Mouse (Mus musculus) gastrocnemius, postnatal 10 days (tissue): ENCODE data around the gene Tspan15. TPM values are rescaled to one million over a fixed set of nuclear protein-coding genes. Genes with fewer than 3 reads are reported as not detected.

Source experiments
- DNase-seq: peaks from one replicate; pipeline ENCODE4 v3.0.0; 2021; ENCODE audit warnings: mixed read lengths
- total RNA-seq, 2 experiments: library from RNA; stranded (reverse); gene quantifications; 2 replicates each; pipeline ENCODE4 v1.2.3; 2021

Gene Tspan15
- total RNA-seq, 2 experiments from 2014 or later: 16.4 to 19.3 TPM

DNA sequence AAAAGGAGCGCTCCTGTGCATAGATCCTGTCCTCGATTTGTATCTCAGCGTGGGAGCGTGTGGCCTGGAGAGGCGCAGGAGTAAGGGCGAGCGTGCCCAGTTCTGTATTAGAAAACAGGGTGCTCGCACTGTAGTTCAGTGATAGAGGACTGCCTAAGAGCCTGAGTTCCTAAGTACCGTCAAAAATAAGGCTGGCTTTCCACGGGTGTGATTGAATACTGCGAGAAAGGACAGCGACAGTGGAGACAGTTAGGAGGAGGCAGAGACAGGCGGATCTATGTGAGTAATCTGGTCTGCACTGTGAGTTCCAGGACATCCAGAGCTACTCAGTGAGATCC lies 313 bp upstream of the Tspan15 start:
- DNase-seq: no peak

- no peak for DNase-seq
Observed at GRCm38 (mm10) chr10:62228126-62228525, 2.9 kb downstream of the Tspan15 start.

- no peak for DNase-seq
Observed at GRCm38 (mm10) chr10:62225839-62226238, 5.2 kb downstream of the Tspan15 start.

GRCm38 (mm10) chr10:62224231-62224630 lies 6.8 kb downstream of the Tspan15 start:
- DNase-seq: no peak

- no peak for DNase-seq
Observed at GRCm38 (mm10) chr10:62222777-62223176, 8.3 kb downstream of the Tspan15 start.

- DNase-seq: no peak
Observed at GRCm38 (mm10) chr10:62221647-62222046, 9.4 kb downstream of the Tspan15 start.

- no peak for DNase-seq
Observed at GRCm38 (mm10) chr10:62220732-62221514, 10.1 kb downstream of the Tspan15 start.

- DNase-seq: no peak
Observed at GRCm38 (mm10) chr10:62218789-62219172, 12.3 kb downstream of the Tspan15 start.

DNA sequence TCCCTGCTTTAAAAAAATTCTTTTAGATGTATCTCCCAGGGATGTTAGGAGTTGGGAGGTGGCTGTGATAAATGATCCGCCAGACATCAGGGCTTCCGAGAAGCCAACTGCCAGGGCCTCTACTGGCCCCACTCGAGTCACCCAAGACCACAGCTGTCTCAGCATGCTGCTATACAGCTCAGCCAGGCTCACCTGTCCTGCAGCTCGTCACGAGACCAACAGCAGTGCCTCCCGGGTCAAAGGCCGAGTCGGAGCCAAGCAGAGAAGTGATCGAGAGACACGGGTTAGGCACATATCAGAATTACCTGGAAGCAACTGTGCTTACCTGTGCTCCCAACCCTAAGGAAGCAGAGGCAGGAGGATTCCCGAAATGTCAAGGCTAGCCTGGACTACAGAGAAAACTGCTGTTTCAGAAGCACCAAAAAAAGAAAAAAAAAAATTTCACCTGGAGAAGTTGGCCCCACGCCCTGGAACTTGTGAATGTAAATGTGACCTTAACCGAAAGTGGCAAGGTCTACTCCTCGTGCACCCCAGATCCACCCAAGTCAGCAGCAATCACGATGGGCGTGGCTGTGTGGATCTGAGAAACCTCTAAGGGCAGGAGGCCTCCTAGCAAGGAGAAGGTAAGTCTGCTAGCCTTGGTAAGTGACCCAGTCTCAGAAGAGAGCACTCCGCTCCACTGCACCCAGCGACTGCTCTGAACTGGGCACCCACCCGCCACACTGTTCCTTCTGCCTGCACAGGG lies 12.8 kb downstream of the Tspan15 start:
- no peak for DNase-seq

- no peak for DNase-seq
Observed at GRCm38 (mm10) chr10:62217196-62217595, 13.9 kb downstream of the Tspan15 start.

- DNase-seq: no peak
Observed at GRCm38 (mm10) chr10:62216595-62216994, 14.5 kb downstream of the Tspan15 start.

DNA sequence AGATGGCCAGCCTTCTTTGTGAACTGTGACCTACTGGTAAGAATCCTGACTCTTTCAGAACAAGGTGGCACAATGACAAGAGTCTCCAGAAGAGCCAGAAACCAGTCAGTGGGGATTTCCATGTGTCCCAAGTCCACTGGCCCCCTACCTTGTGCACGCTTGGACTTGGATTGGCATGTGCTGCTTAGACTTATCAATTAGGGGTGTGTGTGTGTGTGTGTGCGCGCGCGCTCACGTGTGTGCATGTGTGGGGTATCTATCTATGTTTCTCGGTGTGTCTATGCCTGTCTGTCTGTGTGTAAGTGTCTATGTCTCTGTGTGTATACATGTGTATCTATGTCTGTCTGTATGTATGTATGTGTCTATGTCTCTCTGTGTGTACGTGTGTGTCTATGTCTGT lies 15.4 kb downstream of the Tspan15 start:
- no peak for DNase-seq

GRCm38 (mm10) chr10:62215169-62215616 lies 15.9 kb downstream of the Tspan15 start:
- DNase-seq: no peak

DNA sequence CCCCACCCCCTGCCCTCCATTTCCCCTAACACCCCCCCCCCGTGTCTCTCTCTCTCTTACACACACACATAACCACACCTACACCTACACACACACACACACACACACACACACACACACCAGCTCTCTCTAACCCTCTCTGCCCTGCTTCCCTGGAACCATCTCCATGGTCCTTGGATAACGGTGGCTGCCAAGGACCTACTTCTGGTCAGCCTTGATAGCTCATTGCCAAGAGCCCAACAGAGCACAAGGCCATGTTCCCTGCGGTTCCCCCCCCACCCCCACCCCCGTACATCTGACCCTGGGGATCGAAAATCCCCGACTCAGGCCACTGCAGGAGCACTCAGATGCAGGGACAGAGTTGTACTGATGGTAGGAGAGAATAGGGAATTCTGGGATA lies 19.7 kb downstream of the Tspan15 start:
- no peak for DNase-seq

DNA sequence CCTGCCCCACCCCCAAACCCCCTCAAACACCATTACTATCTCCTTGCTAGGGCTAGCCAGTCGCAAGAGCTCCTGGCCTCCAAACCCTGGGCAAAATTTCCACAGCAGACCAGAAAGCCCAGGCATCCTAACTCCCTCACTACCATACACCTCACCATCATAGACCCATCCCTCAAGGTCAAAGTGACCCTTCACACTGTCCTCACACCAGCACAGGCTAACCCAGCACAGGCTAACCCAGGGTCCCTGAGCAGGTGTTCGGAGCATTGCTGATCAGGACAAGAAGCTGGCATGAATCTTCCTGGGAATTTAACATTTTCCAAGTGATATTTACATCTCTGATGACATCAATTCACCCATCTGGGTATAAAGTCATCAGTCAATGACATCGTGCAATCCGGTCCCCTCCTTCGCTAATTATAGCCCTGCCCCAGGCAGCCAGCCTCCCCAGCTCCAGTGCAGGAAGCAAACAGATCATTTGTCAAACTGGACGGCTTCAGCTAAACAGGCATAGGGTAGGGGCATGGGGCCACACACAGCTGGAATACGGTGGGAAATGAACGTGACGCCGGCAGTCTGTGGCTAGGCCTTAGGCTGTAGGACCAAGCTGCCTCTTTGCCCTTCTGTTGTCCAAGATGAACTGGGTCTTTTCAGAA lies 22.7 kb downstream of the Tspan15 start:
- DNase-seq: no peak

GRCm38 (mm10) chr10:62202574-62202973 lies 28.5 kb downstream of the Tspan15 start:
- DNase-seq: no peak

GRCm38 (mm10) chr10:62198891-62199290 lies 32.2 kb downstream of the Tspan15 start:
- DNase-seq: no peak

DNA sequence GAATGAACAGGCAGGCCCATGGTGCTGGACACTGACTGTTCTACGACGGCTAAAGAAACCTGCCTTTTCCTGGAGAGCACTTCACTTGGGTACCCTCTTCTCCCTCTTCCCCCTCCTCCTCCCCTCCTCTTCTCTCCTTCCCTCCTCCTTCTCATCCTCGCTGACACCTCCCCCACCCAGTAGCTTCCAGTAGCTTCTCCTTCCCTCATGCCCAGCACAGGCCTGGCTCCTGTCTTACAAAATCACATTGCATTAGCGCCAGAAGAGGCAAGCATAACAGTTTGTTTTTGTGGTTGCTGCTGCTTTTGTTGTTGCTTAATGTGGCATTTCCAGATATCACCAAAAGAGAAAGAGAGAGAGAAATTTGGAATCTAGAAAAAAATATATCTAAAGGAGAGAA lies 33.6 kb downstream of the Tspan15 start:
- no peak for DNase-seq

DNA sequence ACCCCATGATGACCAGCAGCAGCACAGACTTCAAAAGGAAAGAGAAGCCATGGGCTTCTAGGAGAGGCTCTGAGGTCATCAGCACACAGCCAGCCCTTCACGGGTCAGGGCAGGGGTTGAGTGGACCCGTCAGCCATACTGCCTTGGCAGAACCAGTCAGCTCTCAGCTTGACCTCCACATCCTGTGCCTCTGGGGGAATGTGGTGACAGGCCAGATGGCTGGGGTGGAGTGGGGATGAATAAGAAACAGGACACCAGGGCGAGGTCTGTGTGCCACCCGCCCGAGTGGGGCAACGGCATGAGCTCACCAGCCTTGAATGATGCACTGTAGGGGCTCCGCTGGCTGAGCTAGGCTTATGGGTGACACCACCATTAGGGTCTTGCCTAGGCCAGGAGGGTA lies 35.7 kb downstream of the Tspan15 start:
- DNase-seq: no peak

GRCm38 (mm10) chr10:62194946-62195345 lies 36.1 kb downstream of the Tspan15 start:
- DNase-seq: no peak

DNA sequence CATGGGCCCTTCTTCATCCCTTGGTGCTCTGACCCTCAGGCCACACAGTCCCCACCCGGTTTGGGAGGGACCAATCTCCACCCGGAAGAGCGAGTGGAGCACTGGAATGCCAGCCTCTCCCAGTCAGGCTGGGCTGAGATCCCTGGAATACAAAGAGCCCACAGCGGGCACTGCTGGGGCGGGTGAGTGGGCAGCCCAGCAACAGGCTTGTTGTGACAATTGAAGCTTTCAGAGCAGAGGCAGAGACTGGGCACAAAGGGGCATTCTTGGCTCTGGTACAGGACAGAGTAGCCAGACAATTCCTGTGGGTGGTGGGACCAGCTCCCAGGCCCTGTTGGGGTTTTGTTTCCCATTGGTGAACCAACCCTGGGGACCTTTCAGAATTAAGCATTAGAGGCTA lies 36.6 kb downstream of the Tspan15 start:
- no peak for DNase-seq

- DNase-seq: no peak
Observed at GRCm38 (mm10) chr10:62194043-62194442, 37.0 kb downstream of the Tspan15 start.

- peak; percentile 73 for DNase-seq
Observed at GRCm38 (mm10) chr10:62192701-62193157, 38.3 kb downstream of the Tspan15 start.
